21 mouse cellular contexts compared by ENCODE assay signal in genomic region chr19:43036381-43036780, GRCm38 (mm10).
"Had no signal": no experiment of that assay in that cellular context is flagged by ENCODE, and none has a peak within 500 bp of the region (broad histone marks: within the 10 kb centered on the region; RNA-seq: fewer than 3 reads in every experiment).

No protein-coding gene starts in this region.

- ATAC-seq: lung, postnatal 0 days; midbrain, embryonic 13.5 days had no signal

- DNase-seq: kidney, adult 11 months; kidney, adult 8-10 months; kidney, postnatal 10 days; kidney, postnatal 36 days; layer of hippocampus, adult 9-11 months; liver; liver, embryonic 13.5 days; lung, embryonic 14.5 days; right cerebral cortex, adult 18-20 months; right cerebral cortex, postnatal 14 days; right cerebral cortex, postnatal 4 days; thymus, postnatal 36 days had no signal

- H3K27ac ChIP-seq: kidney, embryonic 15.5 days; limb, embryonic 10.5 days; limb, embryonic 13.5 days; liver, embryonic 13.5 days; macrophage; midbrain, embryonic 10.5 days; midbrain, embryonic 13.5 days; stomach, postnatal 0 days had no signal

- H3K4me3 ChIP-seq: kidney, embryonic 15.5 days; limb, embryonic 10.5 days; limb, embryonic 13.5 days; liver, embryonic 13.5 days; megakaryocyte, embryonic 14.5 days; midbrain, embryonic 10.5 days; midbrain, embryonic 13.5 days had no signal
